Mouse (Mus musculus) bone marrow macrophage, adult 2 months (primary cell): ENCODE results near the gene Polr3e.

Experiments
- CTCF ChIP-seq: IDR thresholded peaks from 2 replicates; pipeline ENCODE4 v1.5.1; 2012; ENCODE audit warnings: low read depth, mild to moderate bottlenecking, low read length, moderate library complexity
- POLR2A ChIP-seq: IDR thresholded peaks from 2 replicates; pipeline ENCODE4 v1.6.1; 2012; ENCODE audit warnings: mild to moderate bottlenecking, low read depth, low read length, borderline replicate concordance

GRCm38 (mm10) chr7:120874764-120875539 is 42.6 kb upstream of the Polr3e start:
- TF ChIP-seq POLR2A (no peak), CTCF (no peak)
